Mouse (Mus musculus) cerebellum, adult 9-10 months (tissue): ENCODE results near the gene Pde6g.
A peak's percentile ranks its signal among the peaks of the same experiment; 100 is the strongest.

Source experiments
- DNase-seq: peaks from one replicate; pipeline ENCODE4 v3.0.0; 2022

The Pde6g gene

DNA sequence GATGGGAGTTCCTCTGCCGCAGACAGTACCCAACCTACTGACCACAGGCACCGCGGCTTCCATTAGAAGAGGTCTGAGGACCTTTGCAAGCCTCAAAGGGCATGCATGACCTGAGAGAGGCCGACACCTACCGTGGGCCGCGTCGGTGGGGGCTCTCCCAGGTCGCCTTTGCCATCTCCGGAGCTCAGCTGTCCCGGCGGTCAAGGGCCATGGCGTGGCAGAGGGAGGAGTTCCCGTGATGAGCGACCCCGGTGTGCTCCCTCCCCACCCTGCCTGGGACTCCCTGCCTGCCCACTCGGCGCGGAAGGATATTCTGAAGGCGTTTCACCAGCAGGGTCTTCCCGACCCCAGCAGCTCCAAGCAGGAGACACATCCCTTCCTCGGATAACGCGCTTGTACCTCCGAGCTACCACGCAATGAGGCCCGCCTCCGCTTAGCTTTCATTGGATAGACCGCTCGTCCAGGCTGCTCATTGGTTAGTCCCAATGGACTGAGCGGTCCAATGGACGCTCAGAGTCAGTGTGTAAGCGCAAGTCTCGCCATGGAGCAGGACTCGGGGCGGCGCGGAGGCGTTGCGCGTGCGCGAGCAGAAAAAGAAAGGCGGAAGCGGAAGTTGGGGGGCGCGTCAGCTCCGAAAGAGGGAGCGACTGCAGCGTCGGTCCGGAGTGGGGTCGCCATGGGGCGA lies 13.9 kb upstream of the Pde6g start, which contains the start of gene Arl16:
Gene Arl16 (minus strand): TSS at position 557 of the 685 bp plus-strand sequence.
- peak; percentile 92 for DNase-seq

DNA sequence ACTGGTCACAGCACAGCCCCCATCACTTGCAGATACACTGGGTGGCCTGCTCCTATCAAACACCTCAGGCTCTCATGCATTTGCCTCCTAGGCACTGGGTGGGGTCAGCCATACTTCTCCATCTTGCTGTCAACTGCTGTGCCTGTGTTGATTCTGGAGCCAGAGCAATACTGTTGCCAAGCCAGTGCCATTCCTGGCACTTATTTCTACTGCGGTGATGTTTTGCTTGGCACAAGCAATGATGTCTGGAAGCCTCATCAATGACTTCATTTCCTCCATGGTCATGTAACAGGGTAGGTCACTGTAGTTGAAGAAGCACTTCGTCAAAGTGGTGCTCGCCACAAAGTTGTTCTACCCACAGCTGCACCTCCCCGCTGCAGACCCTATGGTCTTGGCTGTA lies 12.2 kb upstream of the Pde6g start:
- no peak for DNase-seq

DNA sequence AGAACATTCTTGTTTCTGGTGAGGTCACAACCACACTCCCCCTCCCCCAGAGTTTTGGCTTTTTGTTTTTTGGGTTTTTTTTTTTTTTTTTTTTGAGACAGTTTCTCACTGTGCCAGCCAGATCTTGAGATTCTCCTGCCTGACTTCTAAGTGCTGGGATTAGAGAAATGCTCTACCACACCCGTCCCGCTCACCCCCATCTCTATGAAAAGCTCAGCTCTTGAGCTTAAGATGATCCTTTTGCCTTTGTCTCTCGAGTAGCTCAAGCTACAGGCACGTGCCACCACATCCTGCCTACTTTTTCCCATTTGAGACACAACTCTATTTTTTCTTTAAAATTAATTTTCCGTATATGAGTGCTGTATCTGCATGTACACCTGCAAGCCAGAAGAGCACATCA lies 11.1 kb upstream of the Pde6g start:
- DNase-seq = no peak

DNA sequence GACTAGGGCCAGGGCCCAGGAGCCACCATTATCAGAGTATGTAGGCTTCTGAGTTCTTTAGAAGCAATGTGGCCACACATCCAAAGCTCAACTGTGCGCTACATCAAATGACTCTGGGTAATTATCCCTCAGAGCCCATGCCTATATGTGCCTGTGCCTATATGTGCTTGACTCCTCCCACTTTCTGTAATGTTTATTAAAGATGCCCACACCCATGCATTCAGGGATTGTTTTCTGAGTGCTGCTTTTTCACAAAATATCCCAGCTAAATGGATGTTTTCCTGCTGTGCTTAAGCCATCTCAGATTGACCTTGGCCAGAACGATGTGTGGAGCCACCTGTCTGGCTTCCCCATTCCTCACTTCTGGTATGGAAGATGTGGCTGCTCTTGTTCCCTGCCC lies 10.2 kb upstream of the Pde6g start:
- DNase-seq = no peak

DNA sequence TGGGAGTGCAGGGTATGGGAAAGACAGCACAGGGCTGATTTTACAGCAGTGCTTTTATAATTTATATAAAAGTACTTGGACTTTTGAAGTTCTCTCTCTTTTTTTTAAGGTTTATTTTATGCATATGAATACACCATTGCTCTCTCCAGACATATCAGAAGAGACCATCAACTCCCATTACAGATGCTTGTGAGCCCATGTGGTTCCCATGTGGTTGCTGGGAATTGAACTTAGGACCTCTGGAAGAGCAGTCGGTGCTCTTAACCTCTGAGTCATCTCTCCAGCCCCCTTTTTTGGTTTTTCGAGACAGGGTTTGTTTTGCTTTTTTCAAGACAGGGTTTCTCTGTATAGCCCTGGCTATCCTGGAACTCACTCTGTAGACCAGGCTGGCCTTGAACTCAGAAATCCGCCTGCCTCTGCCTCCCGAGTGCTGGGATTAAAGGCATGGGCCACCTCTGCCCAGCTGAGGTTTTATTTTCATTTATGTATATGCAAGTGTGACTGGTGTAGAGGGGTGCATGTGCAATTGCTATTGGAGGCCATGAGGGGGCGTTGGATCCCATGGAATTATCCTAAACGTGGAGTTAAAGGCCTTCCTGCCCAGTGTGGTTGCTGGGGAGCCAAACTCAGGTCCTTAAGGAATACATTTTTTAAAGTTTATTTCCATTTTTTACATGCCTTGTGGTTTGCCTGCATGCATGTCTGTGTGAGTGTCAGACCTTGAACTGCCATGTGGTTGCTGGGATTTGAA lies 5.7 kb upstream of the Pde6g start:
- no peak for DNase-seq

DNA sequence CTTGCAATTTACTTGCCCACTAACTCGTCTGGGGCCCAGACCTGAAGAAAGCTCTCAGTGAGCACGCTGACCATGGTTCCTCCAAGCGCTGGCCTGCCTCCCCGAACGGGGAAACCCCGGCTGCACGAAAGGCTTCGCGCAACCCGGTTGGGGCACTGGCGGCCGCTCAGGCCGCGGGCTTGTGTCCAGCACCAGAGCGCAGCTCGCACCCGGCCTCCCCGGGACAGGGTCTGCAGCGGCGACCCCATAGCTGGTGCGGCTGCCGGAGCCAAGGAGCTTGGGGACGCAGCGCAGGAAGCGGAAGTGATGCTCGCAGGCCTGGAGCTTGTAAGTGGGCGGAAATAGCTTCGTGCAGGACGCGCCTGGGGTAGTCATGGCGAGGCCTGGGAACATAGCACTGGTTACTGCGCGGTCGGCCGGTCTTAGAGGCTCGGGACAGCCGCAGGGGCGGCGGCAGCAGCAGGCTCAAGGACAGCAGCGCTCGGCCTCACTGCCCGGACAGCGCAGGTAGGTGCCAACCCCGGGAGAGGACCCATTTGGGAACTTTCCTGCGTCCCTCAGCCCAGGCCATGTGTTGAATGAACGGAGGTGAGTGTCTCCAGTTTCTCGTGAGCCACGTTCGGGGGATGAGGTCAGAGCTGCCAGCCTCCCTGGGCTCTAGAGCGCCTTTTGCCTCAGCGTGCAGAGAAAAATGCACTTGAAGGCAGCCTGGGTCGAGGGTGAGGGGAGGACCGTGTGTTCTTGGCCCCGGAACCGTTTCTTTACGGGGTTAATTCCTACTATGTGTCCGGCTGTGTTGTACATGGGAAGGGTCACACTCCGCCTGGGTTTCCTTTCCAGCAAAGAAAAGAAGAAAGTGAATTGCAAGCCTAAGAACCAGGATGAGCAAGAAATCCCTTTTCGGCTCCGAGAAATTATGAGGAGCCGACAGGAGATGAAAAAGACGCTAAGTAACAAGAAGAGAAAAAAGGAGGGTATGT lies 4.8 kb upstream of the Pde6g start, which contains the start of the genes Oxld1 and Ccdc137:
Gene Oxld1 (minus strand): TSS at position 297 of the 980 bp plus-strand sequence.
Gene Ccdc137 (plus strand): TSS at position 344 of the 980 bp plus-strand sequence.
- DNase-seq = peak; percentile 56

DNA sequence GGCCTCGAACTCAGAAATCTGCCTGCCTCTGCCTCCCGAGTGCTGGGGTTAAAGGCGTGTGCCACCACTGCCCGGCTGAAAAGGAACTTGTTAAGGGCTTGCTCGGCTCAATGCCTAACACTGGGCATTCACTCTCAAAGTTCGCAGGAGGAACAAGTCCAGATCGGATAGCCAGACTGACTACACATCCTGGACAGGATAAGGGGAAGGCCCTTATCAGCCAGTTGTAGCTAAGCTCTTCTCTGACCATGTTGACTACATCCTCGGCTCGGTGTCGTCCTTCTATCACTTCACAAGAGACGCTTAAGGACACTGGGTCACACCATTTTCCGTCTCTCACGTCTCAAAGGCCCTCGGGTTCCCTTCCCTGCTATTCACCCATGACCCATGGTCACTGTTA lies 4.1 kb upstream of the Pde6g start:
- no peak for DNase-seq

DNA sequence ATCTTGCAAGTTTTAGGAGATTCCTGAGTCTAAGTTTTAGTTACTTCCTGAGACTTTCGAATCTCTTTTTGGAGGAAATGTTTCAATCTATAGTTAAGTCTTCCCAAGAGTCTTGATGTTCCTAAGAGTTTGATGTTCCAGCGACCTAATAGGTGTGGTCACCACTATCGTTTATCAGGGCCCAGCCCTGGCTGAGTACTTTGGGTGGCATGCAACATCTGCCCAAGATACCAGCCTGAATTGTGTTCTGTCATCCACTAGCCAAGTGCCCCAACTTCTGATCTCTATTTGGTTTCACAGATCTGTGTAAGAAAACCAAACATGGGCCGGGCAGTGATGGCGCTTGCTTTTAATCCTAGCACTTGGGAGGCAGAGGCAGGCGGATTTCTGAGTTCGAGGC lies 2.1 kb upstream of the Pde6g start:
- DNase-seq = no peak

DNA sequence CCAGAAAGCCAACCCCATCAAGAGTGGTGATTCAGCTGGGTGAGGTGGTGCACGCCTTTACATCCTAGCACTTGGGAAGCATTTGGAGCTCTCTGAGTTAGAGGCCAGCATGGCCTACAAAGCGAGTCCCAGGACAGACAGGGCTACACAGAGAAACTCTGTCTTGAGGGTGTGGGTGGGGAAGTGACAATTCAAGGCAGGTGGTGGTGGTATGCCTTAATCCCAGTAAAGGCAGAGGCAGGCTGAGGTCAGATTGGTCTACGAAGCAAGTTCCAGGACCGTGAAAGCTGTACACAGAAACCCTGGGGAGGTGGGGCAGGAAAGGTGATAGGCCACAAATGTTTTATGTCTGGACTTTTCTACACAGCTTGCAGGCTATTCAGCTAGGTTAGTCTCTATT lies 1.7 kb upstream of the Pde6g start:
- no peak for DNase-seq

DNA sequence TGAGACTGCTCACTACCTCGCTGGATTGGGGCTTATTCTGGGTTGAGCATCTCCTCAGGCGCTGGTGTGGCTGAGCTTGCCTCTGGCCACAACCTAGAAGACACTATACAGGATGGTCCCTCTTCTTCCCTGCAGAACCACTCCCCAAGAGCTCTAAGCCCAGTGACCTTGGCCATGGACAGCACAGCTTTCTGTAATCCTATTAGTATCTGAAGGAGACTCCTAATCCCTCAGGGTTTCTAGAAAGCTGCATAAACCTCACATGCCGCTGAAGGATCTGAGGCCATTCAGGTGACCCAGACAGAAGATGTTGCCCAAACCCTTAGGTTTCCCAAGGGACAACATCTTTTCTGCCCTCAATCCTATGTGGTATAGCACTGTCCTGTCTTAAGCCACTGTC lies 1.1 kb downstream of the Pde6g start:
- DNase-seq = no peak

DNA sequence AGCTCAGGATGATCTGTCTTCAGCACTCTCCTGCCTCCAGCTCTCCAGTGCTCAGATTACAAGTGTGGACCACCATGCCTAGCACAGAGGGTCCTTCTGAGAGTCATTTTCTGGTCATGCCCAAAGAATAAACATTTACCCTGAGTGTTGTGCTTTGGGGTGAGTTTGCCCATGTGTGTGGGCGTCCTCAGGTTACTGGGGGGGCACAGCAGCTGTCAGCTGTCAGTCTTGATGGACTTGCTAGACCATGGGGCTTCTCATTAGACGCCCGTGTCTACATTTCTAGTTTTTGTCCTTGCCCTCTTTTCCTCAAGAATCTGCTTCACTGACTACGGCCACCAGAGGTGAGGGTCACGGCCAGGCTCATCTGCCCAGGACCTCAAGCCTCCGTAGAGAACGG lies 6.1 kb downstream of the Pde6g start:
- DNase-seq = no peak

DNA sequence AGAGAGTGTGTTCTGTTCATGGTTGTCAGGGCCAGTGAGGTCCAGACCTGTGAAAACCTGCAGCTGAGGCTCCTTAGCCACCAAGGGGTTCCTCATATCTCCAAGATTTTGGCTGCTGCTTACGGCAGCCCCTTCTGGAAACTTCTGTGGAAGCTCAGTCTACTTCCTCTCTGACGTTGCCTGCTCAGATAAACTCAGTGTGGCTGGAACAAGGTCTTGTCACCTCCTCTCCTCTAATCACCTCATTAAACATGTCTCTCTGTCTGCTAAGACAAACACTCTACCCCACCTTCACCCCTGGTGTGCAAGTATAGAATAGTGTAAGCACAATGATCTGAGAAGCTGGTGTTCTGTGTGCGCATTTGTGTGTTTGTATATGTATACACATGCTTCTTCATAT lies 7.8 kb downstream of the Pde6g start:
- no peak for DNase-seq

DNA sequence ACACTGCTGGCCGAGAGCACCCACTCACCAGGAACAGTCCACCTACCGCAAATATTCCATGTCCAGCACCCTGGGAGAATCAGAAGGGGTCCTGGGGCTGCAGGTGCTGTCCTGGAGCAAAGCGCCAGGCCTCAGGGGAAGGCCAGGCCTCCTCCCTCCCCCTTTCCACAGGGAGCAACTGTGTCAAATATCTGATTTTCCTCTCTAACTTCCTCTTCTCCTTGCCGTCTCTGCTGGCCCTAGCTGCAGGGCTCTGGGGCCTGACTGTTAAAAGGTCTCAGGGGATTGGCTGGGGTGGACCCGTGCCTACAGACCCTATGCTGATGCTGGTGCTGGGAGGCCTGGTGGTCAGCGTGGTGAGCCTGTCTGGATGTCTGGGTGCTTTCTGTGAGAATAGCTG lies 9.2 kb downstream of the Pde6g start:
- DNase-seq = no peak

DNA sequence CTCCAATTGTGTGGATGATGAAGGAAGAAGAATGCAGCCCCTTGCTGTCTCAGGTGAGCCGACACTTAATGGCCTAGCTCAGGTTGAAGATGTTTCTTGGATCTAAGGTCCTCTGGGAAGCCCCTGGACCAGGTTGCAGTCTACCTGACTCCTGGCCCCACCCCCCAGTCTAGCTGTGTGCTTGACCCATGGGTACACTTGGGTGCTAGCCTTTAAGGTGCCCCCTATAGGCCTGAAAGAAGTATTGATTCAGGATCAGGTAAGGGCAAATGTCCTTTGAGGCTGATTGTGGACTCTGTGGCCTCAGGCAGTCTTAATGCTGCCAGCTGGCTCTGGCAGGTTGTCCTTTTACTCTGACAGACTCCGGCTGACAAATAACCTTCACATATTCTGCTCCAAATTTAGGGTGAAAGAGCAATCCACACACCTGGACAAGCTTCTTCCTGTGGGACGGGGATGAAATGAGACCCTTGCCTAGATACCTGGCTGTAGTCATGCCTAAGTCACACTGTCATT lies 10.5 kb downstream of the Pde6g start:
- no peak for DNase-seq

DNA sequence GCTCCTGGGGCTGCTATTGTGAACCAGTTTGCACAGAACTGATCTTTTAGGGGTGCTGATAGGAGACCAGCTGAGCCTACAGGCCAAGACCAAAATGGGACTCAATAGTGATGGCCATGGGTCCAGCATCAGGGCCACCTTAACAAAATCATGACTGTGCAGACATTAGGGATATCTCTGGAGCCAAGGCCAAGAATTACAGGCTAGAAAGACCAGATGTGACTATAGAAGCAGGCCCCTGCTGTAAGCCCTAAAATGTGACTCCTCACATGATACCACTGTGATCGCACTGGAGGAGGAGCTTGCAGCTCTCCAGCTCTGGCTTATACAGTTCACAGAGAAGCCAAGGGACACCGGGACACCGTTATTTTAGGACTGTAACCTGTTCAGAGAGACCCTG lies 11.0 kb downstream of the Pde6g start, which contains the start of gene Tspan10:
Gene Tspan10 (plus strand): TSS at position 301 of the 400 bp plus-strand sequence.
- DNase-seq = no peak

DNA sequence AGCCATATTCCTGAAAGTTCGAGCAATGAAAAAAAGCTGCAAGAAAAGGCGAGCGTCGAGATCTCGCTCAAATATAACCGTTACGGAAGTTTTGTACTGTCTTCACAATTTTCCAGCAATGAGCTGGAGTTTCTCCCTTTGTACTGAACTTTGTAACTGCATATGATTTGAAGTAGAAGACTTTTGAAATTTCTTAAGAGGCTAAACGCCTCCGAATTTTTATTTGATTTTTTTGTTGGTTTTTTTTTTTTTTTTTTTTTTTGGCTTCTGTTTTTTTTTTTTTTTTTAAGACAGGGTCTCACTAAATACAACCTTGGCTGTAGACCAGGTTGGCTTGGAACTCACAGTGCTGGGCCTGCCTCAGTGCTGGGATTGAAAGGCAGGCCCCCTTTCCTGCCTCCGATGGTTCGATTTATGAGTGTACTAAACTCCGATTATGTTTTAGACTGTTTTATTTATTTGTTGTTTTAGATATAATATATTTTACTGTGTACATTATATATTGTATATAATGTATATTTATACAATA lies 15.4 kb downstream of the Pde6g start:
- no peak for DNase-seq

DNA sequence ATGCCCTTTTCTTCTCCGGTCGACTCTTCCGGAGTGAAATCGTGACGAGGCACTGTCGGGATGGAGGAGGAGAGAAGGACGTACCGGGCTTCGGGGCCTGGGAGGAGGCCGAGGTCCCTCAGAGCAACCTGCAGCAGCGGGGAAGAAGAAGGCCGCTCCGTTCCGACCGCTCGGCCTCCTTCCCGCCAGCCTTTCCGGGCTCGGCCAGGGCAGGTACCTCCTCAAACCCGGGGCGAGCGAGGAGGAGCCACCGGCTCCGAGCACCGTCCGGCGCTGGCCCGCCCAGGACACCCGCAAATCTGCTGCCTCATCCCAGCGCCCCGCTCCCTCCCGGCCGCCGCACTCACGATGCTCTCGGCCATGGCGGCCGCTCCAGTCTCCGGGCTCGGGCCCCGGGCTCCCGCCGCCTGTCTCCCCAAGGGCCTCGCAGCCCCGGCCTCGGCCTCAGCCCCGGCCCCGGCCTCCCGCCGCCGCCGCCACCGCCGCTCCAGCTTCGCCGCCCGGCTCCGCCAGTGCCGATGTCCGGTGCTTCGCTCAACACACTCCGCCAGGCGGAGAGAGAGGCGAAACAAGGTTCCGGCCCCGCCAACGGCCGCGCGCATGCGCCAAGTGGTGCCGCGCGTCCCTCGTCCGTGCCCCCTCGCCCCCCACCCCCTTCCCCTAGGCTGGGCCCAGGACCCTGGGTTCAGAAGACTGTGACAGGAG lies 16.0 kb downstream of the Pde6g start, which contains the start of gene Nploc4:
Gene Nploc4 (minus strand): TSS at position 557 of the 705 bp plus-strand sequence.
- DNase-seq = peak; percentile 82

DNA sequence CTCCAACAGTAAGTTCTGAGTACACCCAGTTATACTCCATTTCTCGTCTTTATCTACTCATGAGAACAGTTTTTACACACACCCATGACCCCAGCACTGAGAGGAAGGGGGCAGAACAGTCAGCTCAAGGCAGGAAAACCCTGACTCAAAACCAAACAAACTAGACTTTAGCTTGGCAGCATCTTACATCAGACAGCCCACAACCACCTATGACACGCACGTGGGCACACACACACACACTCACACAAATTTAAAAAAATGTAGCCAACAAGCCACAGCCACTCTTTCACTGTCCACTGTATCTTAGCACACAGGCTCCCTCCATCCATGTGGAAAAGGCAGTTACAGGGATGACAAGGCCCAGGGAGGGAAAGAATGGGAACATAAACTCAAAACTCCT lies 26.6 kb downstream of the Pde6g start:
- DNase-seq = no peak

DNA sequence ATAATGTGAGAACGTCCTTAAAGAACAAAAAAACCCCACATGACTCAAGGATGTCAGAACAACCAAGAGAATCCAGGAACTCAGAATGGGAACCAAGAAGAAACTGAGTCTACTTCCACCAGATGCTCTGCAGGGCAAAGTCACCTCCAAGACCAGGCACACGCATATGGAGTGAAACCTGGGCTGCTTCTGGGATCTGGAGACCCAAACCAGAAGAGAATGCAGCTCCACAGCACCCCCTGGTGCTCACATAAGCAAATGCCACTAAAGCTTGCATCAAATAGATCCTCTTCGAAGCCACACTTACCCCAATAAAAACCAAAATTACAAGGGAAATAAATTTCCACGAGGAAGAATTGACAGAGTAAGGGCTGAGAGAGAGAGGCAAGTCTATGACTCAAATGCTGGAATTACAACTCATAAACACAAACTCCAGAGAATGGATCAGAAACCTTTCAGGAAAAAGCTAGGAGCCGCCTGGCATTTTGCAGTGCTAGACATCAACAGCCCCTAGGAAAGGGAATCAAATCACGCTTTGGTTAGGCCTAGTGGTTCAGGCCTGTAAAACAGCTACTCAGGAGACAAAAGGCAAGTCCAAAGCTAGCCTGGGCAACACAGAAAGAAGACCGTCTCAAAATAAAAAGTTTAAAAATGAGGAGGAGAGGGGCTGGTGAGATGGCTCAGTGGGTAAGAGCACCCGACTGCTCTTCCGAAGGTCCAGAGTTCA lies 29.6 kb downstream of the Pde6g start:
- peak; percentile 55 for DNase-seq

DNA sequence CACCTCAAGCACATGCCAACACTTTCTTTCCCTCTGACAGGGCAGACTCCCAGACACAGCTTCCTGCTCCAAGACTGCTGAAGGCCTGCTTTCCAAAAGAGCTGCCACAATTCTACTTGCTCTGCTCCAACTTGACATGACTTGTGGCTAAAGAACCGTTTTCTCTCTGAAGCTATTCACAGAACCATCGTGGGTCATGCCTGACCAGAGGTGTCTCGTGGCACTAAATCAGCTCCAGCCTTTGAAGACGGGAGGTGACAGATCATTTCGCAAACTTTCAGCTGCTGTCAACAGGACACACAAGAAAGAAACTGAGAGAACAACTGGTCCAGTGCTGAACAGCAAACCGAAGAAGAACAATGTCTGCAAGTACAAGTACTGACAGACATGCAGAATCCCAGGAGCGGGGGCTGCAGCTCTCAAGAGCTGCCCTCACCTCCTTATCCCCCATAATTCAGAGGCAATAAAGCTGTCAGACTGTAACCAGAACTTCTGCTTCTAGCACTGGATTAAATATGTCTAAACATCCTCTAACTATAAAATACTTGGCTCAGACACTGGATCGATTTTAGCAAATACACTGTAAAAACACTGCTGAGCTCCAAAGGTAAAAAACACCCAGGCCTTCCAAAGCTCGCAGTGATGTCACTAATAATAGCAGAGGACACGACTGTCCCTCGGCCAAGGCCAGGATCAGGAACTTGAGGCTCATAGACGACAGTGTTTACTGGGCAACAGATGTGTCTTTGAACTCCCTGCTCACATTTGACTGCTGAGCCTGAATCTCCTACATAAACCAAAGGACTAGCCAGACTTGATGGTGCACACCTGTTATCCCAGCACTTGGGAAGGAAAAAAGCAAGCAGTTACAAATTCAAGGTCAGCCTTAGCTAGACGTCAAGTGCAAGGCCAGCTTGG lies 30.4 kb downstream of the Pde6g start:
- DNase-seq = no peak
